Comparison of ENCODE assay signal across 1 mouse cellular context in genomic region chr2:160667259-160667658, GRCm38 (mm10).
TF ChIP-seq lines count a peak whose summit lies in the region.

No protein-coding gene starts in this region.

TF ChIP-seq in MEL, 35 proteins besides CTCF, POLR2A, EP300 and RAD21 (continued from another document):
- 0 out of 2 replicates have a peak, but pooled peaks have one; percentile 41 for TF ChIP-seq RCOR1 (IDR thresholded peaks at IDR 0.05; ENCODE audit: low read depth, low read length)
- peak; percentile 33; the same call in 1 of the 2 replicates for TF ChIP-seq MEF2A (IDR thresholded peaks at IDR 0.05; ENCODE audit: extremely low read depth, insufficient replicate concordance, low read depth, low read length, poor library complexity, severe bottlenecking)
- TF ChIP-seq ELF1 (IDR thresholded peaks at IDR 0.05; ENCODE audit: low read depth, low read length), result 0 out of 2 replicates have a peak, but pooled peaks have one; percentile 23
- 0 out of 2 replicates have a peak, but pooled peaks have one; percentile 59 for TF ChIP-seq ZNF384 (IDR thresholded peaks at IDR 0.05; ENCODE audit: low read depth, low read length)
